Mouse (Mus musculus) embryonic facial prominence, embryonic 15.5 days (tissue): ENCODE data around the gene Lxn. TPM values are rescaled to one million over a fixed set of nuclear protein-coding genes. Genes with fewer than 3 reads are reported as not detected.
A peak's percentile ranks its signal among the peaks of the same experiment; 100 is the strongest.

Experiments used
- ATAC-seq: fragments of 200-750 bp; cut with Nextera tagmentation; 2 replicates; pipeline ENCODE4 v1.8.0; 2017; ENCODE audit warnings: low read depth, moderate TSS enrichment; ENCODE audit not compliant: insufficient number of reproducible peaks, low FRiP score, low TSS enrichment
- H3K27ac ChIP-seq: fragments of 300-500 bp; sonication (generic); replicated peaks from 2 replicates; pipeline ENCODE4 v1.5.1; 2015; ENCODE audit warnings: mild to moderate bottlenecking, inconsistent platforms
- H3K27me3 ChIP-seq: fragments of 300-500 bp; sonication (generic); 2 replicates; pipeline ENCODE4 v1.6.1; 2015; ENCODE audit warnings: inconsistent platforms
- H3K36me3 ChIP-seq: fragments of 300-500 bp; sonication (generic); 2 replicates; pipeline ENCODE4 v1.6.1; 2015; ENCODE audit warnings: mild to moderate bottlenecking, inconsistent platforms
- H3K4me1 ChIP-seq: fragments of 300-500 bp; sonication (generic); 2 replicates; pipeline ENCODE4 v1.6.1; 2015; ENCODE audit warnings: inconsistent platforms
- H3K4me2 ChIP-seq: fragments of 300-500 bp; sonication (generic); replicated peaks from 2 replicates; pipeline ENCODE4 v1.6.1; 2015; ENCODE audit warnings: mild to moderate bottlenecking, inconsistent platforms
- H3K4me3 ChIP-seq: fragments of 300-500 bp; sonication (generic); replicated peaks from 2 replicates; pipeline ENCODE4 v1.5.1; 2015; ENCODE audit warnings: mild to moderate bottlenecking, inconsistent platforms
- H3K9ac ChIP-seq: fragments of 300-500 bp; sonication (generic); 2 replicates; pipeline ENCODE4 v1.6.1; 2015; ENCODE audit warnings: inconsistent platforms
- H3K9me3 ChIP-seq: fragments of 300-500 bp; sonication (generic); replicated peaks from 2 replicates; pipeline ENCODE4 v1.6.1; 2016; ENCODE audit warnings: inconsistent platforms
- WGBS: fragments of 180-500 bp; shearing (Covaris S2); methylation state at CpG from one replicate; pipeline ENCODE4 v1.1.7; 2015; 5-methylcytosine and 5-hydroxymethylcytosine counted together
- polyA plus RNA-seq: library from polyadenylated mRNA; unstranded; fragments of >200 nt; fragmentation: Nextera tagmentation; extraction: Ambion mirVana; gene quantifications from 2 replicates; pipeline ENCODE4 v1.2.1, GENCODE M21; 2015

Gene Lxn
- polyA plus RNA-seq, 1 experiment from 2014 or later, result 99.1 TPM

DNA sequence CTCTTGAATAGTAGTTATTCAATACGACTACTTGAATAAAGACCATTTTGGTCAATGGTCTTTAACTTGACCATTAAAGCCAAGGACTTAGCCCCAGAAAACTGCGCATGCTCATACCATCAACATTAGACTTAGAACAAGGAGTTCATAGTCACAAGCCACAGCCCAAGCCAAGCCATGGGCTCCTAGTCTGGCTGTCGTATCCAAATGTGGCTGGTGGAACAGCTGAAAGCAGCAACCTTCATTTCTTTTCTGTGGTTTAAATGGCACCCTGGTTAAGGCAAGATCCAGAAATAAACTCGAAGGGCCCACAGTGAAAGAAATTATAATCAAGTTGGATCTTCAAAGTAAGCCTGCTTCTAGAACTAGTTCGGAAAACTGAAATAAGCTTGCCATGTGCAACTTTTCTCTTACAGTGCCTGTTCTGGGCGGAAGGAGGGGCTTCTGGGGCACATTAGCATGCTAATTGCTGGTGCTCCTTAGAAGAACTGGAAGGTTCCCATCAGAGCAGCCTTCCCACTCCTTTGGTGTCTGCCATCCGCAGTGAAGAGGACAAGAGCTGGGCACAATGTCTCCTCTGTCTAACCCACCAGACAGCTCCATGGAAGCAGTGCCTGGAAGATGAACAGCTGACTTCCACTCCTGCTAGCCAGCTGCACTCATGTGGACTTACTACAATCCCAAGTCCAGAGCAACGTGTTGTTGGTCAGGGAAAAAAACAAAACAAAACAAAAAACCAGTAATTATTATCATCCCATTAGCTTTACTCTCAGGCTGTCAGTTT is 28.6 kb upstream of the Lxn start:
- H3K4me3 ChIP-seq, result no peak overlapping the region
- no peaks in the 10 kb centered on the region for H3K9me3 ChIP-seq
- H3K27ac ChIP-seq, result no peak overlapping the region
- no peak overlapping the region for H3K4me2 ChIP-seq
- H3K9ac ChIP-seq, result no peak overlapping the region
- no peaks in the 10 kb centered on the region for H3K36me3 ChIP-seq
- H3K27me3 ChIP-seq, result no peaks in the 10 kb centered on the region
- WGBS, result 72% methylated on average over 8 of the region's 8 CpGs
- no peak for ATAC-seq
- H3K4me1 ChIP-seq, result no peaks in the 10 kb centered on the region

DNA sequence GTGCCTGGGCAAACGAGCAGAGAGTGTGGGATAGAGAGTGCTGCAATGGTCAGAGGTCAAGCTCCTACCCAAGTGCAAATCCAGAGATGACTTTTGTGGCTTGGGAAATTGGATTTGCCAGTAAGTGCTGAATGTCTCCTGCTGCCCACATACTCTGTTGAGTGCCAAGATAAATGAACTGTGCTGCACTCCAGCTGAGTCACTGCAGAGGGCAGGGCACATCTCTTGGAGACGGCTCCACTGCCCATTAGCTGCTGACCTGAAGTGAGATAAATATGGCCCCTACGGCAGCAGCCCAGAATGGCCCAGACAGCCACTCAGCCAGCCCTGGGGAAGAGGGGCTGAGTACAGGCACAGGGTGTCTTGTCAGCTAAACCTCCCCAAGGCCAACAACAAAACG is 26.4 kb upstream of the Lxn start:
- Histone ChIP-seq H3K4me2 (no peak overlapping the region), H3K4me1 (no peaks in the 10 kb centered on the region), H3K4me3 (no peak overlapping the region), H3K27me3 (no peaks in the 10 kb centered on the region), H3K9me3 (no peaks in the 10 kb centered on the region), H3K27ac (no peak overlapping the region), H3K9ac (no peak overlapping the region), H3K36me3 (no peaks in the 10 kb centered on the region)
- ATAC-seq, result no peak
- WGBS, result 74% methylated on average over 4 of the region's 4 CpGs

DNA sequence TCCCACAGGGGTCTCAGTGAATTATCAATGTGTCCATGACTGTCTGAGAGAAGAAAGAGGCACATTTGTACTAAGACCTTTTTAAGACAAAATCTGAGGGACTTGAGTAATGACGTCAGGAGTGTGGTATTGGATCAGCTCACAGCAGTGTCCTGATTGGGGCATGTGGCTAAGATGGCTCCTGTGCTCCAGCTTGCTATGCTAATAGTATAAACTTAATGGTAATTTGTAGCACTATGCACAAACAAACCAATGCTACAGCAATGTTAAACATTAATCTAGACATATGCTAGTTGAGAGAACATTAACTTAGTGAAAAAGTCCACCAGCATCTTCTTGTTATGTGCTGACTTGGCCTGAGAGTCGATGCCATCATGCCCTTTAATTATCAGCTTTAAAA is 21.5 kb upstream of the Lxn start:
- 74% methylated on average over 2 of the region's 2 CpGs for WGBS
- no peaks in the 10 kb centered on the region for H3K9me3 ChIP-seq
- ATAC-seq, result no peak
- H3K27me3 ChIP-seq, result no peaks in the 10 kb centered on the region
- H3K4me1 ChIP-seq, result peaks cover 5% of the 10 kb centered on the region; the same call in 1 of the 2 replicates
- H3K9ac ChIP-seq, result no peak overlapping the region
- H3K27ac ChIP-seq, result no peak overlapping the region
- no peaks in the 10 kb centered on the region for H3K36me3 ChIP-seq
- H3K4me3 ChIP-seq, result no peak overlapping the region
- H3K4me2 ChIP-seq, result no peak overlapping the region

DNA sequence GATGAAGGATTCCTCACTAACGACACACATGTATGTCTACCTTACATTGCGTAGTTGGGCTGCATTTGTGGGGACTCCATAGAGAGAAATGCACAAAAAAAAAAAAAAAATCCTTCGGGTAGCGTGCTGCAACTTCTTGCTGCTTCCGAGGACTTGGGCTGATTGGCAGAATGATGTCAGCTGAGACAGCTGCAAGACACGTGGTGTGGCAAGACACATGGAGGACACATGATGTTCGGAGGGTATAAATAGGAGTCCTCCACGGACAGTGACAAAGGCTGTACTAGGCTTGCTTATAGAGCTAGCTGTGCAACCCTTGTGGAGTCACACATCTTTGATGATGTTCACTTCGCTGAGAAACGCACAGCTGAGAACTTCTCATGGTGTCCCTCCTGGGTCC is 18.7 kb upstream of the Lxn start:
- H3K9me3 ChIP-seq, result no peaks in the 10 kb centered on the region
- no peak overlapping the region for H3K4me3 ChIP-seq
- peaks cover 5% of the 10 kb centered on the region; the same call in 1 of the 2 replicates for H3K4me1 ChIP-seq
- no peak; the same call in 1 of the 2 replicates for ATAC-seq
- H3K36me3 ChIP-seq, result 0 out of 2 replicates have a peak, but pooled peaks cover 4% of the 10 kb centered on the region
- no peak overlapping the region for H3K4me2 ChIP-seq
- no peak overlapping the region for H3K27ac ChIP-seq
- H3K9ac ChIP-seq, result no peak overlapping the region
- H3K27me3 ChIP-seq, result no peaks in the 10 kb centered on the region
- 79% methylated on average over 10 of the region's 10 CpGs for WGBS

DNA sequence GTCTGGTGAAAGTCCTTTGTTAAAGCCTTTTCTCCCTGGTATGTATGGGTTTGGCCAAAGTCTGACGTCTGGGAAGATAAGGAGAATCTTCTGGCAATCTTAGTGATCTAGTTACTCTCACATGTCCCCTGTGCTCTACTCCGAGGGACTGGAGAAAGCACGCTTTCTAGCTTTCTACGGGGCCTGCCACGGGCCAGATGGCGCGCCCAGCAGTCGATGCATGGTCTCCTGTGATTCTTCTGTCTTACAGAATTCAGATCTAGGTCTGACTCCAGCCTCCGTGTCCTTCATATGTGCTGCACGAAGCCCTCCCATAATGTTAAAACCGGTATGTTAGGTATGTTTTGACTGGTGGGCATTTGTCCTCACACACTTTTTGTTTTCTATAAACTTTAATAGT is 16.1 kb upstream of the Lxn start:
- Histone ChIP-seq H3K4me2 (no peak overlapping the region), H3K36me3 (peaks cover 21% of the 10 kb centered on the region; the same call in 1 of the 2 replicates), H3K4me1 (peaks cover 5% of the 10 kb centered on the region; the same call in 1 of the 2 replicates), H3K9me3 (no peaks in the 10 kb centered on the region), H3K27ac (no peak overlapping the region), H3K27me3 (no peaks in the 10 kb centered on the region), H3K4me3 (no peak overlapping the region), H3K9ac (no peak overlapping the region)
- ATAC-seq, result no peak
- WGBS, result 90% methylated on average over 11 of the region's 11 CpGs

DNA sequence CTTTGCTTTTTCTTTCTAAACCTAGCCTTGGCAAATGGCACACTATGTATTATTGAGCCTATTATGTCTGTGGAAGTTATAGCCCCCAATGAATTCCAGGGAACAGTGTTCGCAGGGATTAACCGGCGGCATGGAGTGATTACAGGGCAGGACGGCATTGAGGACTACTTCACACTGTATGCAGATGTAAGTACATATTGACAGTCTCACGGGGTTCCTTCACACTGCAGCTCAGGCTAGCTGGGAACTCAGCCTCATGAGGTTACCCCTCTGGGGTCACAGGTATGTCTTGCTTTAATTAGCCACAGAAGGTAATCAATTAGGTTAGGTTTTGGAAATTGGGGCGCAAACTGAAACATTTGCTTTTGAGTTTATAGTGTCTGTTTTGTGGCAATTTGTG is 9.7 kb upstream of the Lxn start:
- H3K36me3 ChIP-seq, result peaks cover 27% of the 10 kb centered on the region
- H3K4me3 ChIP-seq, result no peak overlapping the region
- no peak for ATAC-seq
- no peaks in the 10 kb centered on the region for H3K27me3 ChIP-seq
- no peak overlapping the region for H3K9ac ChIP-seq
- no peaks in the 10 kb centered on the region for H3K4me1 ChIP-seq
- H3K4me2 ChIP-seq, result no peak overlapping the region
- no peak overlapping the region for H3K27ac ChIP-seq
- H3K9me3 ChIP-seq, result no peaks in the 10 kb centered on the region
- WGBS, result 90% methylated on average over 6 of the region's 6 CpGs

DNA sequence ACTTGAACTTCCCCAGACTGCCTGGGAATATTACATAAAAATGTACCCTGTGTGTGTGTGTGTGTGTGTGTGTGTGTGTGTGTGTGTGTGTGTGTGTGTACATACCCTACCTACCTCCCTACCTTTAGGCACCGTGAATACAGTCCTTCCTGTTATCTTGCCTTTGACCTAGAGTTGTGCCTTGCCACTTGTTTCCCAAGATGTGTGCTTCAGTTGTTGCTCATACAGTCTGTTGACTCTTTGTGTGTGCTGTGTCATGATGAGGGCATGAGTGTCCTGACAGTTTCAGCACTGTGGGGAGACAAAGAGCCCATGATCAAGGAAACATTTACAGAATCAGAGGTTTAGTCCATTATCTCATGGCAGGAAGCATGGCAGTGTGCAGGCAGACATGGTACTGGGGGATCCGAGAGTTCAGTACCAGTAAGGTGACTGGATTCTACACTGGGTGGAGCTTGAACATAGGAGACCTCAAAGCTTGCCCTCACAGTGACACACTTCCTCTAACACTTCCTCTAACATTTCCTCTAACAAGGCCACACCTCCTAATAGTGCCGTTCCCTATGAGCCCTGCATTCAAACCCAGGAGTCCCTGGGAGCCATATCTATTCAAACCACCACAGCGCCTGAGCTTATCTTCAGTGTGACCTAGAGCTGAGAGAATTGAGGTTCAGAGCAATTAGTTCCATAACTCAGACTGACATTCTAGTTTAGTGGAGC is 7.8 kb upstream of the Lxn start:
- no peak overlapping the region for H3K4me2 ChIP-seq
- no peak overlapping the region for H3K27ac ChIP-seq
- no peaks in the 10 kb centered on the region for H3K27me3 ChIP-seq
- no peak for ATAC-seq
- no peak overlapping the region for H3K9ac ChIP-seq
- no peak overlapping the region for H3K4me3 ChIP-seq
- 83% methylated on average over 4 of the region's 4 CpGs for WGBS
- H3K4me1 ChIP-seq, result no peaks in the 10 kb centered on the region
- no peaks in the 10 kb centered on the region for H3K9me3 ChIP-seq
- peaks cover 31% of the 10 kb centered on the region for H3K36me3 ChIP-seq

DNA sequence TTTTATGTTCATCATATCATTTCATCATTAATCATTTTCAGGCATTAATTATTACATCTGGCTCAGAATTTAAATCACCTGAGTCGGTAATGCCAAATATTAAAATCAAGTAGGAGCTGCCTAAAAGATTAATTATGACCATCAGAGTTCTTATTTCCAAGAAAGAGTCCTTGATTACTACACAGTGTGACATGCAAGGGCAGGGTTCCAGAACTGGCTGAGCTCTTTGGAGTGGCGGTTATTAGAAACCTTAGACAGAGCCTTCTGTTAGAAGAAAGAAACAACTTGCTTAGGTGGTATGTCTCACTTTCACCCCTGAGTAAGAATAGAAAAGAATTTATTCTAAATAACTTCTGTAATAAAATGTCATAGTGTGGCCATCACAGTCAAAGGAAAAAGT is 3.6 kb upstream of the Lxn start:
- no peaks in the 10 kb centered on the region for H3K9me3 ChIP-seq
- no peak overlapping the region for H3K4me3 ChIP-seq
- peaks cover 15% of the 10 kb centered on the region for H3K36me3 ChIP-seq
- no peak overlapping the region for H3K4me2 ChIP-seq
- H3K27ac ChIP-seq, result no peak overlapping the region
- 81% methylated on average over 2 of the region's 2 CpGs for WGBS
- no peak for ATAC-seq
- no peaks in the 10 kb centered on the region for H3K27me3 ChIP-seq
- no peak overlapping the region for H3K9ac ChIP-seq
- peaks cover 7% of the 10 kb centered on the region for H3K4me1 ChIP-seq

DNA sequence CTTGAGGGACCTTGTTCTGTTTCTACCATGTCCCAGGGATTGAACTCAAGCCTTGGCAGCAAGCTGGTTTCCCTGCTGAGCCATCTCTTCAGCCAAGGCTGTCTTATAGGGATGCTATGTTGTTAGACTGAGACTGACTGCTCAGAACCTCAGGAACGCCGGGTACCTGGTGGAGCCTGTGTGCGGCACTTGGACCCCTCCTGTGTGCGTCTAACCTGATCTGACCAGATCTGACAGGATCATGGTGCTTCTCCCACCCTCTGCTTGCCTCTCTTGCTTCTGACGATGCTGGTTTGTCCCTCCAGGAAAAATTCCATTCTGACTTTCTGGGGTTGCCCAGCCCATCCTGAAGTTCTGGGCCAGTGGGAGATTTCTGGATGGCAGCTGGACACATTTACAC is 2.9 kb upstream of the Lxn start:
- no peak overlapping the region for H3K9ac ChIP-seq
- H3K27me3 ChIP-seq, result no peaks in the 10 kb centered on the region
- no peak for ATAC-seq
- WGBS, result 92% methylated on average over 5 of the region's 5 CpGs
- peaks cover 15% of the 10 kb centered on the region for H3K36me3 ChIP-seq
- H3K9me3 ChIP-seq, result no peaks in the 10 kb centered on the region
- peaks cover 10% of the 10 kb centered on the region for H3K4me1 ChIP-seq
- H3K4me2 ChIP-seq, result no peak overlapping the region
- H3K4me3 ChIP-seq, result no peak overlapping the region
- no peak overlapping the region for H3K27ac ChIP-seq

DNA sequence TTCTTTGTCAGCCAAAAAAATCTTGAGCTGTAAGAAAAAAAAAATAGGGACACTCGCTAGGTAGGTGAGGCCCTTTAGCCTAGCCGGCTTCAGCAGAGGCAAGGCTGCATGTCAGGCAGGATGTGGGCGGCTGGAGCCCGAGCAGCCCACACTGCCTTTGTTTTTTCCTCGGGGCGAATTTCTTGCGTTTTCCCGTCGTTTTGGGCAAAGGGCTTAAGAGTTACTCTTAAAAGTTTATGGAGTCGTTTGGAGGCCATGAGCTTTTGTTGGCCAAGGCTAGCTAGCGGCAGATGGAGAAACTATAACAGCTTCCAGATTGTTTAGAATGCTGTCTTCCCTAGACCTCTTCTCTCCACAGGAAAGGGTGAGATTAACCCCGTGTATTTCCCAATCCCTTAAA is 725 bp downstream of the Lxn start:
- ATAC-seq, result no peak
- Histone ChIP-seq H3K9me3 (no peaks in the 10 kb centered on the region), H3K27me3 (no peaks in the 10 kb centered on the region), H3K9ac (peak overlapping the region; percentile 59; the same call in 1 of the 2 replicates), H3K4me3 (peak overlapping the region; percentile 69), H3K27ac (peak overlapping the region; percentile 79), H3K4me2 (peak overlapping the region; percentile 84), H3K4me1 (peaks cover 10% of the 10 kb centered on the region), H3K36me3 (peaks cover 27% of the 10 kb centered on the region)
- WGBS, result 2% methylated on average over 12 of the region's 12 CpGs

DNA sequence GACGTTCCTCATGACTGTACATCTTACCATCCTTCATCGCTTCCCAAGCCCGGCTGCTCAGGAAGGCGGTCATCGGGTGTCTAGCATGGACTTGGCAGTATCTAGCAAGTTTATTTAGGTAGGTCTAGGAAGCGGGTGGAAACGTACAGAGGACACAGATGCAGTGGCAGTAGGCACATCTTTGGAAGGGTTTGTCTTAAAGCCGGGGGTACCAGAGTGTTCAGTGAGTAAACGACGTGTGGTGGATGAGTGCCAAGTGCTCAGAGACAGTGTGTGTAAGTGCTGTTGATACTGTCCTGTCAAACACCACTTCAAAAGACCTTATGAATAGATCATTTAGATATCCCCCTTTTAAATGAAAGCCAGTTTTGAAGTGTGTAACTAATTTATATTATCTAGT is 1.1 kb downstream of the Lxn start:
- Histone ChIP-seq H3K9ac (no peak overlapping the region), H3K27ac (no peak overlapping the region), H3K27me3 (no peaks in the 10 kb centered on the region), H3K4me3 (peak overlapping the region; percentile 69), H3K4me2 (peak overlapping the region; percentile 84), H3K4me1 (peaks cover 10% of the 10 kb centered on the region), H3K9me3 (no peaks in the 10 kb centered on the region), H3K36me3 (peaks cover 25% of the 10 kb centered on the region)
- WGBS, result 38% methylated on average over 10 of the region's 10 CpGs
- ATAC-seq, result no peak
